Mouse (Mus musculus) CH12.LX (cell line): ENCODE results near the gene Krtap21-1. TPM values are rescaled to one million over a fixed set of nuclear protein-coding genes. Genes with fewer than 3 reads are reported as not detected.

ENCODE experiments used
- DNase-seq: peaks from one replicate; pipeline ENCODE4 v3.0.0-alpha.2; 2013; ENCODE audit errors: extremely low read depth
- H3K27ac ChIP-seq: 2 replicates; pipeline ENCODE4 v1.5.1; 2012; ENCODE audit warnings: low read depth, mild to moderate bottlenecking, control low read depth, moderate library complexity; ENCODE audit not compliant: insufficient read depth
- H3K27me3 ChIP-seq: replicated peaks from 2 replicates; pipeline ENCODE3; 2012; ENCODE audit warnings: inconsistent platforms
- H3K36me3 ChIP-seq, 2 experiments: replicated peaks in 1 of 2; 2 replicates each; pipeline versions ENCODE3 to v1.6.1; 2012; ENCODE audit warnings: inconsistent platforms in 1 of 2, low read length in 1 of 2, mild to moderate bottlenecking in 1 of 2, mixed read lengths in 1 of 2, moderate library complexity in 1 of 2; ENCODE audit not compliant: control insufficient read depth in 1 of 2, insufficient read depth in 1 of 2
- H3K4me1 ChIP-seq, 2 experiments: 2 replicates each; pipeline ENCODE4 v1.6.1; 2012; ENCODE audit warnings: inconsistent platforms in 1 of 2, moderate library complexity in 1 of 2; ENCODE audit not compliant: insufficient read depth in 2 of 2, control insufficient read depth in 1 of 2
- H3K4me2 ChIP-seq: 2 replicates; pipeline ENCODE4 v1.6.1; 2012; ENCODE audit warnings: low read depth, mild to moderate bottlenecking, control low read depth; ENCODE audit not compliant: poor library complexity, insufficient read depth, severe bottlenecking
- H3K4me3 ChIP-seq, 3 experiments: fragments of 150-350 bp in 1 of 3; sonication (generic) in 1 of 3; replicated peaks in 1 of 3; 2 replicates each; pipeline versions ENCODE3 to v1.5.1; 2011 to 2012; ENCODE audit warnings: low read depth in 2 of 3, low read length in 2 of 3, mild to moderate bottlenecking in 2 of 3, moderate library complexity in 2 of 3, control low read depth in 1 of 3, improper control_type of control experiment in 1 of 3, inconsistent platforms in 1 of 3, mixed read lengths in 1 of 3; ENCODE audit not compliant: poor library complexity in 1 of 3
- H3K79me2 ChIP-seq: replicated peaks from 2 replicates; pipeline ENCODE4 v1.6.1; 2012; ENCODE audit warnings: mild to moderate bottlenecking, moderate library complexity; ENCODE audit not compliant: control insufficient read depth, poor library complexity, insufficient read depth, severe bottlenecking; ENCODE audit errors: extremely low read depth
- H3K9ac ChIP-seq: 2 replicates; pipeline ENCODE4 v1.6.1; 2012; ENCODE audit warnings: low read depth, mild to moderate bottlenecking, control low read depth, moderate library complexity; ENCODE audit not compliant: insufficient read depth
- H3K9me3 ChIP-seq: replicated peaks from 2 replicates; pipeline ENCODE3; 2012; ENCODE audit warnings: low read length, inconsistent platforms, mixed read lengths
- CHD1 ChIP-seq: IDR thresholded peaks from 2 replicates; pipeline ENCODE4 v1.6.1; 2012; ENCODE audit warnings: low read depth, low read length, improper control_type of control experiment, inconsistent platforms
- CHD2 ChIP-seq: IDR thresholded peaks from 2 replicates; pipeline ENCODE4 v1.6.1; 2011; ENCODE audit warnings: low read length, improper control_type of control experiment
- E2F4 ChIP-seq: IDR thresholded peaks from 2 replicates; pipeline ENCODE4 v1.6.1; 2011; ENCODE audit warnings: low read depth, low read length, improper control_type of control experiment; ENCODE audit not compliant: insufficient replicate concordance
- ELF1 ChIP-seq: IDR thresholded peaks from 2 replicates; pipeline ENCODE4 v1.6.1; 2014; ENCODE audit warnings: low read depth, mild to moderate bottlenecking, inconsistent platforms, low read length, improper control_type of control experiment
- EP300 ChIP-seq: IDR thresholded peaks from 2 replicates; pipeline ENCODE4 v1.6.1; 2011; ENCODE audit warnings: low read length, improper control_type of control experiment
- ETS1 ChIP-seq: conservative IDR thresholded peaks from 2 replicates; pipeline ENCODE4 v1.6.1; 2012; ENCODE audit warnings: low read depth, mild to moderate bottlenecking, inconsistent platforms, low read length, improper control_type of control experiment, moderate library complexity
- HCFC1 ChIP-seq: IDR thresholded peaks from 2 replicates; pipeline ENCODE4 v1.6.1; 2012; ENCODE audit warnings: low read depth, mild to moderate bottlenecking, inconsistent platforms, low read length, improper control_type of control experiment
- KAT2A ChIP-seq: IDR thresholded peaks from 2 replicates; pipeline ENCODE4 v1.6.1; 2012; ENCODE audit warnings: low read length, improper control_type of control experiment, inconsistent platforms; ENCODE audit not compliant: insufficient replicate concordance
- MXI1 ChIP-seq: IDR thresholded peaks from 2 replicates; pipeline ENCODE4 v1.6.1; 2011; ENCODE audit warnings: mild to moderate bottlenecking, low read depth, low read length, improper control_type of control experiment
- MYC ChIP-seq: IDR thresholded peaks from 2 replicates; pipeline ENCODE4 v1.6.1; 2011; ENCODE audit warnings: low read depth, mild to moderate bottlenecking, improper control_type of control experiment, low read length
- NELFE ChIP-seq: IDR thresholded peaks from 2 replicates; pipeline ENCODE4 v1.6.1; 2011; ENCODE audit warnings: low read depth, low read length, improper control_type of control experiment
- POLR2A ChIP-seq: IDR thresholded peaks from 2 replicates; pipeline ENCODE4 v1.6.1; 2011; ENCODE audit warnings: low read depth, mild to moderate bottlenecking, improper control_type of control experiment, low read length
- POLR2AphosphoS2 ChIP-seq: IDR thresholded peaks from 2 replicates; pipeline ENCODE4 v1.6.1; 2011; ENCODE audit warnings: low read depth, low read length, improper control_type of control experiment
- RCOR1 ChIP-seq: conservative IDR thresholded peaks from 2 replicates; pipeline ENCODE4 v1.6.1; 2012; ENCODE audit warnings: low read depth, mild to moderate bottlenecking, inconsistent platforms, low read length, improper control_type of control experiment
- SIN3A ChIP-seq: IDR thresholded peaks from 2 replicates; pipeline ENCODE4 v1.6.1; 2012; ENCODE audit warnings: low read length, improper control_type of control experiment, inconsistent platforms
- SMC3 ChIP-seq: IDR thresholded peaks from 2 replicates; pipeline ENCODE4 v1.6.1; 2011; ENCODE audit warnings: low read depth, low read length, improper control_type of control experiment
- TCF12 ChIP-seq: IDR thresholded peaks from 2 replicates; pipeline ENCODE4 v1.6.1; 2014; ENCODE audit warnings: low read depth, mild to moderate bottlenecking, inconsistent platforms, low read length, improper control_type of control experiment
- USF1 ChIP-seq: IDR thresholded peaks from 2 replicates; pipeline ENCODE4 v1.6.1; 2014; ENCODE audit warnings: low read depth, mild to moderate bottlenecking, inconsistent platforms, low read length, improper control_type of control experiment
- ZKSCAN1 ChIP-seq: IDR thresholded peaks from 2 replicates; pipeline ENCODE4 v1.6.1; 2012; ENCODE audit warnings: low read depth, inconsistent platforms, low read length, improper control_type of control experiment, borderline replicate concordance
- ZMIZ1 ChIP-seq: IDR thresholded peaks from 2 replicates; pipeline ENCODE4 v1.6.1; 2012; ENCODE audit warnings: low read depth, mild to moderate bottlenecking, inconsistent platforms, low read length, improper control_type of control experiment
- ZNF384 ChIP-seq: IDR thresholded peaks from 2 replicates; pipeline ENCODE4 v1.6.1; 2012; ENCODE audit warnings: low read depth, low read length, improper control_type of control experiment, inconsistent platforms
- dilution Hi-C: fragments of 300-500 bp; cut with MboI; formaldehyde crosslinking; loops from 2 replicates; pipeline ENCODE4 v1.14.3; 2020; ENCODE audit warnings: low sequenced_read_pairs; ENCODE audit not compliant: extremely low pct_unique_long_range_greater_than_20kb, extremely low pct_ligation_motif_present
- in situ Hi-C: fragments of 300-500 bp; cut with MboI; formaldehyde crosslinking; loops from 3 replicates; pipeline ENCODE4 v1.14.3; 2019; ENCODE audit warnings: low sequenced_read_pairs, low pct_ligation_motif_present, low pct_unique_long_range_greater_than_20kb, mixed read lengths
- polyA plus RNA-seq: library from polyadenylated mRNA; unstranded; fragments of >175 nt; gene quantifications from 2 replicates; pipeline ENCODE4 v1.2.1, GENCODE M21; 2012; ENCODE audit warnings: low read depth; ENCODE audit not compliant: insufficient read length
- total RNA-seq, 2 experiments: library from RNA; depleted of rRNA; stranded (reverse); fragments of 300-350 nt in 1 of 2; fragments of >200 nt in 1 of 2; gene quantifications; 2 replicates each; pipeline ENCODE4 v1.2.3; 2012 to 2014

Krtap21-1 gene
- total and polyA plus RNA-seq, 3 experiments, result not detected

DNA sequence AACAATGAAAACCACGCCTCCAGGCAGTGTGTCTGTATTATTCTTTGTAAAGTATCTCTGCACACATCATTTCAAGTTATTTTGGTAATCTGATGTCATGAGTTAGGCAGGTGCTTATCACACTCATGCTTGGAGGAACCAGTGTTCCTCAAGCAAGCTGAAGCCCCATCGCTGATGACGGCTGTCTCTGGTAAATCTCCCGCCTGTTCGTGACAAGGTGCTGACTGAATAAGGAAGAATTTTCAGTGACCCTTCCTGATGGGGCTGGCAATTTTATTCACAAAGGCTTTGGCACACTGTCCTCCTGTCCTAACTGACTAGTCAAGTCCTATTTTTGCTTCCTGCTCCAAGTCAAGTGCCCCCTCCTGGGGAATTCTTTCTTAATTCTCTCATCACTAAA, 21.6 kb upstream of the Krtap21-1 start:
- H3K79me2 ChIP-seq, result no peaks in the 10 kb centered on the region
- in situ Hi-C loops (no loop called here), dilution Hi-C loops (no loop called here)
- no peaks in the 10 kb centered on the region for H3K36me3 ChIP-seq
- no peak overlapping the region for H3K9ac ChIP-seq
- no peak overlapping the region for H3K4me3 ChIP-seq
- no peaks in the 10 kb centered on the region for H3K4me1 ChIP-seq
- no peak overlapping the region for H3K27ac ChIP-seq
- no peak for DNase-seq
- no peak overlapping the region for H3K4me2 ChIP-seq
- no peak for TF ChIP-seq KAT2A
- no peak for TF ChIP-seq POLR2A
- no peak for TF ChIP-seq ETS1
- TF ChIP-seq CHD1, result no peak
- TF ChIP-seq ZMIZ1, result no peak
- no peaks in the 10 kb centered on the region for H3K27me3 ChIP-seq
- H3K9me3 ChIP-seq, result peaks cover 63% of the 10 kb centered on the region

DNA sequence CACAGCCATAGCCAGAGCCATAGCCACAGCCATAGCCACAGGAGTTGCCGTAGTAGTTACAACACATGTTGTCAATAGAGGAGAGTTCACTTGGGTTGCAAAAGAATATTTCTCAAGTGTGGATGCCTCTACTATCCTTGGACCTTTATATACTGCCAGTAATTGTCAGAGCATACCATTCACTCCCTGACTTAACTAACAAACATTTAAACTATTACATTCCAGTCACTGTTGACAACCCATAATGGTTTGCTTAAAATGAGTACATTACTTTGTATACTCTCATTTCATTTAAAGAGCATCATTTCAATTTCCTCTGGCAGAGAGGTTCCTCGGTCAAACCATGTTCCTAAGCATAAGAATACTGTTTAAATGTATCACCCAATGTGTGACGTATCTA, 16.3 kb upstream of the Krtap21-1 start, which contains the start of gene Krtap6-2:
Gene Krtap6-2, minus strand, starts transcription at position 101 of the 400 bp plus-strand sequence.
- in situ Hi-C loops, result no loop called here
- Histone ChIP-seq H3K9ac (no peak within 1 kb of the TSS), H3K79me2 (no peaks in the 10 kb centered on the region), H3K27me3 (no peaks in the 10 kb centered on the region), H3K27ac (no peak within 1 kb of the TSS), H3K4me3 (no peak within 1 kb of the TSS), H3K36me3 (no peaks in the 10 kb centered on the region), H3K4me2 (no peak within 1 kb of the TSS), H3K4me1 (no peaks in the 10 kb centered on the region), H3K9me3 (peaks cover 55% of the 10 kb centered on the region)
- TF ChIP-seq MYC (no peak), USF1 (no peak), TCF12 (no peak), SMC3 (no peak), ZKSCAN1 (no peak)
- dilution Hi-C loops, result no loop called here
- DNase-seq, result no peak

DNA sequence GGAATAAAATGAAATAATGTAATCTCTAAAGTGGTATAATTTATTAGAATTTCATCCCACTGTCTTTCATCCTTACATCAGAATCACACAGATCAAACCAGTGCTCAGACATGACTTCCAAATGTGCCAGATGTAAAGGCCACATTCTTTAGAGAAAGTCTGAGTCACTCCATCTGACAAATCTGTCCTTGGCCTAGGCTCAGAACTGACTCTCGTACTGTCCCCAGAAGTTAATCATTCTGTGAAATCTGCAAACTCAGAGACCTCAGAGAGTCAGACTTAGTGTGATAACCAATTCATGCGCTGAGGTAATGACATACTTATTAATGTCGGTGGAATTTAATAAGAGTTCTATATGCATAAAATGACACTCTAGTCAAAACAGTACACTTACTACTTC, 12.6 kb upstream of the Krtap21-1 start:
- TF ChIP-seq SIN3A (no peak), CHD1 (no peak), ZNF384 (no peak), TCF12 (no peak), HCFC1 (no peak), SMC3 (no peak), EP300 (no peak), NELFE (no peak), POLR2AphosphoS2 (no peak), MXI1 (no peak), E2F4 (no peak), ELF1 (no peak), RCOR1 (no peak), CHD2 (no peak)
- Histone ChIP-seq H3K4me3 (no peak overlapping the region), H3K36me3 (no peaks in the 10 kb centered on the region), H3K9me3 (peaks cover 49% of the 10 kb centered on the region), H3K4me2 (no peak overlapping the region), H3K4me1 (no peaks in the 10 kb centered on the region), H3K27ac (no peak overlapping the region), H3K79me2 (no peaks in the 10 kb centered on the region), H3K9ac (no peak overlapping the region), H3K27me3 (no peaks in the 10 kb centered on the region)
- dilution Hi-C loops, result no loop called here
- in situ Hi-C loops, result no loop called here
- no peak for DNase-seq
